Mouse (Mus musculus): ENCODE data around the gene Prl8a8.
A peak's percentile ranks its signal among the peaks of the same experiment; 100 is the strongest.

The Prl8a8 gene

GRCm38 (mm10) chr13:27513117-27513516 lies at the start of gene Prl8a8:
TSS of gene Prl8a8 (minus strand) at chr13:27513217.
- no peak for DNase-seq (ENCODE audit: low read depth, low spot score)

- DNase-seq (ENCODE audit: low read depth, low spot score): peak; percentile 81
Measured at GRCm38 (mm10) chr13:27553336-27553735, 40.3 kb upstream of the Prl8a8 start.

GRCm38 (mm10) chr13:27523156-27523555 lies 10.1 kb upstream of the Prl8a8 start:
- no peak for DNase-seq (ENCODE audit: low read depth, low spot score)

GRCm38 (mm10) chr13:27507645-27508044 lies 5.4 kb downstream of the Prl8a8 start:
- no peak for DNase-seq (ENCODE audit: low read depth, low spot score)

All from 3T3-L1 (cell line).